Mouse (Mus musculus): ENCODE measurements at regions not wholly inside any gene's neighbourhood (a gene's known extent, or its start where the extent isn't known, plus 50 kb on each side); places are given as distances from the start of the nearest gene placed in this dataset.

GRCm38 (mm10) chr17:27316711-27317575, 112.7 kb upstream of the Lemd2 start:
- DNase-seq (ENCODE audit: low spot score) (no peak), ATAC-seq (ENCODE audit: insufficient number of reproducible peaks, low FRiP score, low TSS enrichment, low read depth) (no peak)
- Histone ChIP-seq H3K36me3 (ENCODE audit: control insufficient read depth, insufficient read depth, low read length) (no peaks in the 10 kb centered on the region), H3K27ac (replicated peaks; ENCODE audit: low read depth, low read length) (no peak overlapping the region), H3K4me3 (ENCODE audit: low read depth, low read length) (no peak overlapping the region), H3K9me3 (ENCODE audit: control insufficient read depth, low read length) (no peaks in the 10 kb centered on the region), H3K4me1 (ENCODE audit: control insufficient read depth, insufficient read depth, low read length) (0 out of 2 replicates have a peak, but pooled peaks cover 3% of the 10 kb centered on the region), H3K27me3 (ENCODE audit: control insufficient read depth, insufficient read depth, low read length) (no peaks in the 10 kb centered on the region), H3K9ac (ENCODE audit: low read length) (no peak overlapping the region), H3K4me2 (ENCODE audit: low read depth, severe bottlenecking) (no peak overlapping the region)
- WGBS: 86% methylated on average over 21 of the region's 21 CpGs

GRCm38 (mm10) chr17:27315947-27316628, 111.8 kb upstream of the Lemd2 start:
- ATAC-seq (ENCODE audit: insufficient number of reproducible peaks, low FRiP score, low TSS enrichment, low read depth): no peak
- H3K36me3 ChIP-seq (ENCODE audit: control insufficient read depth, insufficient read depth, low read length): no peaks in the 10 kb centered on the region
- 0 out of 2 replicates have a peak, but pooled peaks cover 3% of the 10 kb centered on the region for H3K4me1 ChIP-seq (ENCODE audit: control insufficient read depth, insufficient read depth, low read length)
- H3K4me3 ChIP-seq (ENCODE audit: low read depth, low read length): no peak overlapping the region
- no peak for DNase-seq (ENCODE audit: low spot score)
- H3K9ac ChIP-seq (ENCODE audit: low read length): no peak overlapping the region
- no peak overlapping the region for H3K27ac ChIP-seq (replicated peaks; ENCODE audit: low read depth, low read length)
- H3K9me3 ChIP-seq (ENCODE audit: control insufficient read depth, low read length): no peaks in the 10 kb centered on the region
- no peaks in the 10 kb centered on the region for H3K27me3 ChIP-seq (ENCODE audit: control insufficient read depth, insufficient read depth, low read length)
- 81% methylated on average over 11 of the region's 11 CpGs for WGBS
- no peak overlapping the region for H3K4me2 ChIP-seq (ENCODE audit: low read depth, severe bottlenecking)

- no peak for ATAC-seq (ENCODE audit: insufficient number of reproducible peaks, low FRiP score, low TSS enrichment, low read depth)
- DNase-seq (ENCODE audit: low spot score): no peak
- Histone ChIP-seq H3K27ac (replicated peaks; ENCODE audit: low read depth, low read length) (no peak overlapping the region), H3K4me3 (ENCODE audit: low read depth, low read length) (no peak overlapping the region), H3K36me3 (ENCODE audit: control insufficient read depth, insufficient read depth, low read length) (no peaks in the 10 kb centered on the region), H3K9me3 (ENCODE audit: control insufficient read depth, low read length) (no peaks in the 10 kb centered on the region), H3K9ac (ENCODE audit: low read length) (no peak overlapping the region), H3K4me2 (ENCODE audit: low read depth, severe bottlenecking) (no peak overlapping the region), H3K27me3 (ENCODE audit: control insufficient read depth, insufficient read depth, low read length) (no peaks in the 10 kb centered on the region), H3K4me1 (ENCODE audit: control insufficient read depth, insufficient read depth, low read length) (0 out of 2 replicates have a peak, but pooled peaks cover 3% of the 10 kb centered on the region)
- 45% methylated on average over 3 of the region's 3 CpGs for WGBS
Measured at GRCm38 (mm10) chr17:27315428-27315827, 111.2 kb upstream of the Lemd2 start.

- WGBS: 53% methylated on average over 7 of the region's 7 CpGs
- DNase-seq (ENCODE audit: low spot score) (no peak), ATAC-seq (ENCODE audit: insufficient number of reproducible peaks, low FRiP score, low TSS enrichment, low read depth) (no peak)
- Histone ChIP-seq H3K9me3 (ENCODE audit: control insufficient read depth, low read length) (no peaks in the 10 kb centered on the region), H3K27me3 (ENCODE audit: control insufficient read depth, insufficient read depth, low read length) (no peaks in the 10 kb centered on the region), H3K4me1 (ENCODE audit: control insufficient read depth, insufficient read depth, low read length) (0 out of 2 replicates have a peak, but pooled peaks cover 3% of the 10 kb centered on the region), H3K36me3 (ENCODE audit: control insufficient read depth, insufficient read depth, low read length) (no peaks in the 10 kb centered on the region), H3K27ac (replicated peaks; ENCODE audit: low read depth, low read length) (no peak overlapping the region), H3K4me2 (ENCODE audit: low read depth, severe bottlenecking) (no peak overlapping the region), H3K4me3 (ENCODE audit: low read depth, low read length) (no peak overlapping the region), H3K9ac (ENCODE audit: low read length) (no peak overlapping the region)
Measured at GRCm38 (mm10) chr17:27314821-27315392, 110.6 kb upstream of the Lemd2 start.

- no peaks in the 10 kb centered on the region for H3K9me3 ChIP-seq (ENCODE audit: control insufficient read depth, low read length)
- DNase-seq (ENCODE audit: low spot score) (no peak), ATAC-seq (ENCODE audit: insufficient number of reproducible peaks, low FRiP score, low TSS enrichment, low read depth) (no peak)
- no peak overlapping the region for H3K4me2 ChIP-seq (ENCODE audit: low read depth, severe bottlenecking)
- no peak overlapping the region for H3K27ac ChIP-seq (replicated peaks; ENCODE audit: low read depth, low read length)
- no peaks in the 10 kb centered on the region for H3K4me1 ChIP-seq (ENCODE audit: control insufficient read depth, insufficient read depth, low read length)
- 58% methylated on average over 4 of the region's 4 CpGs for WGBS
- no peaks in the 10 kb centered on the region for H3K27me3 ChIP-seq (ENCODE audit: control insufficient read depth, insufficient read depth, low read length)
- no peak overlapping the region for H3K9ac ChIP-seq (ENCODE audit: low read length)
- no peaks in the 10 kb centered on the region for H3K36me3 ChIP-seq (ENCODE audit: control insufficient read depth, insufficient read depth, low read length)
- H3K4me3 ChIP-seq (ENCODE audit: low read depth, low read length): no peak overlapping the region
Measured at GRCm38 (mm10) chr17:27308933-27309332, 104.7 kb upstream of the Lemd2 start.

GRCm38 (mm10) chr17:27304842-27305241, 100.6 kb upstream of the Lemd2 start:
- no peak for DNase-seq (ENCODE audit: low spot score)
- no peak overlapping the region for H3K9ac ChIP-seq (ENCODE audit: low read length)

GRCm38 (mm10) chr17:27303633-27304479, 99.6 kb upstream of the Lemd2 start:
- Histone ChIP-seq H3K4me2 (ENCODE audit: low read depth, severe bottlenecking) (no peak overlapping the region), H3K4me1 (ENCODE audit: control insufficient read depth, insufficient read depth, low read length) (no peaks in the 10 kb centered on the region), H3K9me3 (ENCODE audit: control insufficient read depth, low read length) (no peaks in the 10 kb centered on the region), H3K4me3 (ENCODE audit: low read depth, low read length) (no peak overlapping the region), H3K9ac (ENCODE audit: low read length) (no peak overlapping the region), H3K27me3 (ENCODE audit: control insufficient read depth, insufficient read depth, low read length) (no peaks in the 10 kb centered on the region), H3K36me3 (ENCODE audit: control insufficient read depth, insufficient read depth, low read length) (no peaks in the 10 kb centered on the region), H3K27ac (replicated peaks; ENCODE audit: low read depth, low read length) (no peak overlapping the region)
- ATAC-seq (ENCODE audit: insufficient number of reproducible peaks, low FRiP score, low TSS enrichment, low read depth) (no peak), DNase-seq (ENCODE audit: low spot score) (no peak)
- WGBS: 80% methylated on average over 17 of the region's 17 CpGs

More at GRCm38 (mm10) chr17:27304842-27305241, 100.6 kb upstream of the Lemd2 start:
- no peak for ATAC-seq (ENCODE audit: insufficient number of reproducible peaks, low FRiP score, low TSS enrichment, low read depth)
- 57% methylated on average over 3 of the region's 3 CpGs for WGBS
- H3K36me3 ChIP-seq (ENCODE audit: control insufficient read depth, insufficient read depth, low read length): no peaks in the 10 kb centered on the region
- no peak overlapping the region for H3K4me2 ChIP-seq (ENCODE audit: low read depth, severe bottlenecking)
- H3K27me3 ChIP-seq (ENCODE audit: control insufficient read depth, insufficient read depth, low read length): no peaks in the 10 kb centered on the region
- no peaks in the 10 kb centered on the region for H3K9me3 ChIP-seq (ENCODE audit: control insufficient read depth, low read length)
- H3K27ac ChIP-seq (replicated peaks; ENCODE audit: low read depth, low read length): no peak overlapping the region
- H3K4me3 ChIP-seq (ENCODE audit: low read depth, low read length): no peak overlapping the region
- no peaks in the 10 kb centered on the region for H3K4me1 ChIP-seq (ENCODE audit: control insufficient read depth, insufficient read depth, low read length)

- H3K27me3 ChIP-seq (ENCODE audit: control insufficient read depth, insufficient read depth, low read length): no peaks in the 10 kb centered on the region
- no peak for ATAC-seq (ENCODE audit: insufficient number of reproducible peaks, low FRiP score, low TSS enrichment, low read depth)
Measured at GRCm38 (mm10) chr17:27303061-27303460, 98.8 kb upstream of the Lemd2 start.

More at GRCm38 (mm10) chr17:27303061-27303460, 98.8 kb upstream of the Lemd2 start:
- Histone ChIP-seq H3K9me3 (ENCODE audit: control insufficient read depth, low read length) (no peaks in the 10 kb centered on the region), H3K4me2 (ENCODE audit: low read depth, severe bottlenecking) (no peak overlapping the region), H3K4me3 (ENCODE audit: low read depth, low read length) (no peak overlapping the region), H3K36me3 (ENCODE audit: control insufficient read depth, insufficient read depth, low read length) (no peaks in the 10 kb centered on the region), H3K4me1 (ENCODE audit: control insufficient read depth, insufficient read depth, low read length) (no peaks in the 10 kb centered on the region), H3K9ac (ENCODE audit: low read length) (no peak overlapping the region), H3K27ac (replicated peaks; ENCODE audit: low read depth, low read length) (no peak overlapping the region)
- DNase-seq (ENCODE audit: low spot score): no peak
- WGBS: 92% methylated on average over 12 of the region's 12 CpGs

All from limb, embryonic 11.5 days (tissue).